Mouse (Mus musculus) kidney, adult 2 months (tissue): ENCODE data around the gene Ntf5. TPM values are rescaled to one million over a fixed set of nuclear protein-coding genes. Genes with fewer than 3 reads are reported as not detected.
"Not testable (repeated sequence)": the region's sequence is repeated elsewhere in the genome, so short reads cannot be mapped to it uniquely, and the experiment has no call there.

ENCODE experiments used
- DNase-seq: peaks from one replicate; pipeline ENCODE4 v3.0.0; 2021
- H3K27ac ChIP-seq: fragments of 200-500 bp; 2 replicates; pipeline ENCODE4 v1.5.1; 2012; ENCODE audit warnings: low read depth, low read length, control low read depth, inconsistent platforms; ENCODE audit not compliant: insufficient read depth
- H3K27me3 ChIP-seq: fragments of 200-500 bp; replicated peaks from 2 replicates; pipeline ENCODE4 v1.6.1; 2012; ENCODE audit warnings: mild to moderate bottlenecking, moderate library complexity, low read length, inconsistent platforms; ENCODE audit not compliant: control insufficient read depth, insufficient read depth
- H3K36me3 ChIP-seq: fragments of 200-500 bp; 2 replicates; pipeline ENCODE4 v1.6.1; 2012; ENCODE audit warnings: mild to moderate bottlenecking, moderate library complexity, low read length, inconsistent platforms; ENCODE audit not compliant: control insufficient read depth, insufficient read depth
- H3K4me1 ChIP-seq: fragments of 200-500 bp; 2 replicates; pipeline ENCODE4 v1.6.1; 2011; ENCODE audit warnings: low read length; ENCODE audit not compliant: control insufficient read depth, insufficient read depth
- H3K4me3 ChIP-seq: fragments of 200-500 bp; 2 replicates; pipeline ENCODE4 v1.5.1; 2011; ENCODE audit warnings: mild to moderate bottlenecking, low read depth, low read length, control low read depth; ENCODE audit not compliant: insufficient read depth
- CTCF ChIP-seq: fragments of 200-500 bp; conservative IDR thresholded peaks from 2 replicates; pipeline ENCODE4 v1.5.1; 2011; ENCODE audit warnings: low read depth, mild to moderate bottlenecking, control low read depth, low read length, moderate library complexity, mixed read lengths; ENCODE audit not compliant: insufficient read depth, insufficient read length
- POLR2A ChIP-seq: fragments of 200-500 bp; IDR thresholded peaks from one replicate; pipeline ENCODE4 v1.6.1; 2011; ENCODE audit warnings: low read depth, low read length, control low read depth
- WGBS: fragments of 180-500 bp; shearing (Covaris S2); methylation state at CpG from one replicate; pipeline ENCODE4 v1.1.7; 2018; 5-methylcytosine and 5-hydroxymethylcytosine counted together
- polyA plus RNA-seq: library from polyadenylated mRNA; depleted of rRNA; stranded (reverse); fragments of >200 nt; gene quantifications from 2 replicates; pipeline ENCODE4 v1.2.3, GENCODE M21; 2012

The Ntf5 gene
- polyA plus RNA-seq, 1 experiment = 0.44 TPM

DNA sequence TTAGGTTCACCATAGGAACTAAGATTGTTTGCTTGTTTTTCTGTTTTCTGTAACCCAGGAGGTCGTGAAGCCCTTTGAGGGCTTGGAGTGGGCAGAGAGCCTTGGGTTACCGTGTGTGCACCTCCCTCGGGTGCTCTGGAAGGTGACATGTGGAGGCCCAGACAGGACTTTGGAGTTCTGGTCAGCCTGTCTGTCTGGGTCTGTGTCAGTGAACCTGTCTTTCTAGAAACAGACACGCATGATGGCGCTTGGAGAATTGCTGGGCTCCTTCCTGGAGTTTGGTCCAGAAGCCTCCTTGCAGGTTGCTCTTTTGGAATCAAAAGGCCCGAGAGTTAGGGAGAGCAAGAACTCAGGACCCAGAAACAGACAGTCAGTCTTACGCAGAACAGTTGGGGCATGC, 46.9 kb downstream of the Ntf5 start:
- Histone ChIP-seq H3K27ac (peak overlapping the region; percentile 95), H3K4me3 (peak overlapping the region; percentile 49; the same call in 1 of the 2 replicates), H3K36me3 (peaks cover 11% of the 10 kb centered on the region), H3K27me3 (no peaks in the 10 kb centered on the region), H3K4me1 (peaks cover 19% of the 10 kb centered on the region)
- peak; percentile 90 for DNase-seq
- 28% methylated on average over 7 of the region's 7 CpGs for WGBS
- TF ChIP-seq POLR2A (no peak), CTCF (no peak)

DNA sequence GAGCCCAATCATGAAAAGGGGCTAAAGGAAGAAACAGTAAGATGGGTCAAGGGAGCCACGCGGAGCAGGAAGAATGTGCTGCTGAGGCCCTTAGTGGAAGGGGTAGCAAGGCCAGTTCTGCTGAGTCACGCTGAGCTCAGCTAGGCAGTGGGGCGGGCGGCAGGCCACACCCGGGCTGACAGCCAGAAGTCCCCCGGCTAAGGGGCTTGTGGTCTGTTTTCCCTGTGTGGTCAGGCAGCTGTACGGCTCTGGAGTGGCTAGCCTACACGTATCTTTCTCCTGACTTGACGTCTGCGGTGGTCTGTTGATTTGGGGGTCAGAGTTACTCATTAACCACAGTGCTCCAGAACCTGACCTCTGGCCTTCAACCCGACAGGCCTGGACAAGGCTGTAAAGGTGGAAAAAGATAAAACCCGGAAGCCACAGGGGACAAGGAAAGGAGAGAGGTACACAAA, 47.4 kb downstream of the Ntf5 start:
- 7% methylated on average over 13 of the region's 13 CpGs for WGBS
- H3K4me3 ChIP-seq = peak overlapping the region; percentile 19
- peak; percentile 80 for DNase-seq
- H3K36me3 ChIP-seq = peaks cover 11% of the 10 kb centered on the region
- peak overlapping the region; percentile 95 for H3K27ac ChIP-seq
- peaks cover 24% of the 10 kb centered on the region for H3K4me1 ChIP-seq
- TF ChIP-seq POLR2A (no peak), CTCF (no peak)
- H3K27me3 ChIP-seq = no peaks in the 10 kb centered on the region

DNA sequence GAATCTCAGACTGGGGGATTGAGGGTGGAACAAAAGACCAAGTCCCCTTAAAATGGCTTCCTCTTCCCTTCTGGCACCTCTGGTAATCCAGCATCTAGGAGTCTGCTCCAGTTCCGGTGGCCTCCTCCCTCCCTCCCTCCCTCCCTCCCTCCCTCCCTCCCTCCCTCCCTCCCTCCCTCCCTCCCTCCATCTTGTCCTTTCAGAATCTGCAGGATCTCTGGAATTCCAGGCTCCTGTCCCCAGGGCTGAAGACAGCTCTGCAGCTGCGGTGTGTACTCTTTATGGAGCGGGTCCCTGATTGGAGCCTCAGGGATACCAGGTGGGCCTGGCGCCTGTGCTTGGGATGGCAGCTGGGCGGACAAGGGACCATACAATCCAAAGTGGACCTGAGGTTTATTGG, 47.8 kb downstream of the Ntf5 start:
- H3K36me3 ChIP-seq = peaks cover 11% of the 10 kb centered on the region
- H3K27me3 ChIP-seq = no peaks in the 10 kb centered on the region
- peak overlapping the region; percentile 95 for H3K27ac ChIP-seq
- WGBS = 45% methylated on average over 5 of the region's 5 CpGs
- DNase-seq = no peak
- H3K4me3 ChIP-seq = peak overlapping the region; percentile 19; the same call in 1 of the 2 replicates
- peaks cover 26% of the 10 kb centered on the region for H3K4me1 ChIP-seq
- no peak for TF ChIP-seq POLR2A
- no peak for TF ChIP-seq CTCF

DNA sequence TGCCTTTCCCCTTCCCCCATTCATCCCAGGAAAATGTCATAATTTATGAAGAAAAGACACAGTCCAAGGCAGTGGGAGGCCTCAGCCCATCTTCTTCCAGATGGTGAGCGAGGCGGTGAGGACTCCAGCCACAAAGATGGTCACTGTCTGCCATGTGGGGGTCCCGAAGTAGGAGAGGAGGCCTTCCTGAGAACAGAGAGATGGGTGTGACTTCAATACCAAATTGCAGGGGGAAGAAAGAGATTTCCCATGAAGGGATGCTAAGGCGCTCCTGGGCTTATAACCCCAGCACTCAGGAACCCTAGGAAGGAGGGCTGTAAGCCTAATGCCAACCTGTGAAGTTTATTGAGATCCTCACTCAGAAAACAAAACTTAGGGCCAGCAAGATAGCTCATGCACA, 48.3 kb downstream of the Ntf5 start:
- TF ChIP-seq POLR2A = no peak
- TF ChIP-seq CTCF = no peak
- DNase-seq = no peak
- H3K4me3 ChIP-seq = no peak overlapping the region
- peak overlapping the region; percentile 60; the same call in 1 of the 2 replicates for H3K27ac ChIP-seq
- peaks cover 11% of the 10 kb centered on the region for H3K36me3 ChIP-seq
- 84% methylated on average over 4 of the region's 4 CpGs for WGBS
- no peaks in the 10 kb centered on the region for H3K27me3 ChIP-seq
- peaks cover 23% of the 10 kb centered on the region for H3K4me1 ChIP-seq

DNA sequence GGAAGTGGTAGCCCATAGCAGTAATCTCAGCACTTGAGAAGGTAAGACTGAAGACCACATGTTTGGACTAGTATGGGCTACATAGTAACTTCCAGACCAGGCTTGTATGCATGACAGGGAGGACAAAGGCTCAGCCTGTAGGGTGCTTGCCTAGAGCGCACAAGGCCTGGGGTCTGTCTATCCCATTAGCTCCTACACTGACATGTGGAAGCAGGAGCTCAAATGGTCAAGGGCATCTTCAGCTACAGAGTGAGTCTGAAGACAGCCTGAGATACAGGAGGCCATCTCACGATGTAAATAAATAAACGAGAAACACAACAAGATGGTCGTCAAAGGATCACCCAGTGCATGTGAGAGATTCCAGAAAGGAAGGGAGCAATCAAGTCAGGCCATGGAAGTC, 48.8 kb downstream of the Ntf5 start:
- H3K36me3 ChIP-seq = peaks cover 11% of the 10 kb centered on the region
- H3K4me1 ChIP-seq = peaks cover 23% of the 10 kb centered on the region
- H3K27me3 ChIP-seq = no peaks in the 10 kb centered on the region
- H3K27ac ChIP-seq = no peak overlapping the region
- no peak for TF ChIP-seq POLR2A
- TF ChIP-seq CTCF = no peak
- H3K4me3 ChIP-seq = no peak overlapping the region
- 89% methylated on average over 4 of the region's 4 CpGs for WGBS
- DNase-seq = no peak

DNA sequence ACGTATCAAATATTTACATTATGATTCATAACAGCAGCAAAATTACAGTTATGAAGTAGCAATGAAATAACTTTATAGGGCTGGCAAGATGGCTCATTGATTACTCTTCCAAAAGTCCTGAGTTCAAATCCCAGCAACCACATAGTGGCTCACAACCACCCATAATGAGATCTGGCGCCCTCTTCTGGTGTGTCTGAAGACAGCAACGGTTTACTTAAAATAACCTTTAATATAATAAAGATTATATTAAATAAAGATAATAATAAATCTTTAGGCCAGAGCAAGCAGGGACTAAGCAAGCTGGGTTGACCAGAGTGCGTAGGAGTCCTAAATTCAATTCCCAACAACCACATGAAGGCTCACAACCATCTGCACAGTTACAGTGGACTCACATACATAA, 49.4 kb downstream of the Ntf5 start:
- H3K36me3 ChIP-seq, DNase-seq, H3K27me3 ChIP-seq, H3K27ac ChIP-seq, H3K4me3 ChIP-seq: not testable (repeated sequence)
- 76% methylated on average over 4 of the region's 4 CpGs for WGBS
- H3K4me1 ChIP-seq = peaks cover 18% of the 10 kb centered on the region

DNA sequence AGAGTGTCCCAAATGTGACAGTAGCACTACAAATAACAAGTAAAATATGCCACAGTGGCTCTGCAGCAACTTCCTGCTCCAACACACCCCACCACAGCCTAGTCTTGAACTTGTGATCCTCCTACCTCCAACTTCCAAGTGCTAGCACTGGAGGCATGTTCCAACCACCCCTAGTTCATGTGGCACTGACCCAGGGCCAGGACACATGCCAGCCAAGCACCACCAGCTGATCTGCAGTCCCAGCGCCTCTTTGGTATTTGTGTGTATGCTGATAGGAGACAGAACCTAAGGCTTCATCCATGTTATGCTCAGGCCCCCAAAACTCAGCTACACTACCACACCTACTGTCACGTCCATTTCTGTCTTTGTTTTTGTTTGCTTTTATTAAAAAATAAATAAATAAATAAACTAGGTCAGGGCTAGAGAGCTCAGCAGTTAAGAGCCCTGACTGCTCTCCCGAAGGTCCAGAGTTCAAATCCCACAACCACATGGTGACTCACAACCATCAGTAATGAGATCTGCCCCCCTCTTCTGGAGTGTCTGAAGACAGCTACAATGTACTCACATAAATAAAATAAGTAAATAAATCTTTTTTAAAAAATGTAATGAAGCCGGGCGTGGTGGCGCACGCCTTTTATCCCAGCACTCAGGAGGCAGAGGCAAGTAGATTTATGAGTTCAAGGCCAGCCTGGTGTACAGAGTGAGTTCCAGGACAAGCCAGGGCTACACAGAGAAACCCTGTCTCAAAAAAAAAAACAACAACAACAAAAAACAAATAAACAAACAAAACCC, 50.7 kb downstream of the Ntf5 start:
- WGBS = 83% methylated on average over 7 of the region's 7 CpGs
- Histone ChIP-seq H3K27me3 (no peaks in the 10 kb centered on the region), H3K4me3 (no peak overlapping the region), H3K4me1 (peaks cover 18% of the 10 kb centered on the region), H3K36me3 (no peaks in the 10 kb centered on the region), H3K27ac (no peak overlapping the region)
- DNase-seq = peak; percentile 36
- no peak for TF ChIP-seq CTCF
- TF ChIP-seq POLR2A = no peak
